Mouse (Mus musculus) hematopoietic stem cell, adult 5-6 weeks (primary cell): Measurements from ENCODE around the gene Borcs5. TPM values are rescaled to one million over a fixed set of nuclear protein-coding genes. Genes with fewer than 3 reads are reported as not detected.

Source experiments
- ATAC-seq, 2 experiments: fragments of 125-278 bp in 1 of 2; replicated peaks in 1 of 2; 2 replicates each; pipeline ENCODE4 v1.8.0; 2016 to 2017; ENCODE audit warnings: inconsistent platforms in 2 of 2, mild to moderate bottlenecking in 2 of 2, moderate number of reproducible peaks in 2 of 2, low read depth in 1 of 2, moderate TSS enrichment in 1 of 2; ENCODE audit not compliant: low FRiP score in 2 of 2, poor library complexity in 2 of 2, severe bottlenecking in 2 of 2, insufficient read depth in 1 of 2, low TSS enrichment in 1 of 2
- total RNA-seq: library from RNA; stranded (forward); fragments of 172-1452, 232-1000 nt; gene quantifications from 2 replicates; pipeline ENCODE4 v1.2.3, GENCODE M21; 2017

Borcs5 gene
- total RNA-seq, 1 experiment from 2014 or later, result 8.5 TPM

DNA sequence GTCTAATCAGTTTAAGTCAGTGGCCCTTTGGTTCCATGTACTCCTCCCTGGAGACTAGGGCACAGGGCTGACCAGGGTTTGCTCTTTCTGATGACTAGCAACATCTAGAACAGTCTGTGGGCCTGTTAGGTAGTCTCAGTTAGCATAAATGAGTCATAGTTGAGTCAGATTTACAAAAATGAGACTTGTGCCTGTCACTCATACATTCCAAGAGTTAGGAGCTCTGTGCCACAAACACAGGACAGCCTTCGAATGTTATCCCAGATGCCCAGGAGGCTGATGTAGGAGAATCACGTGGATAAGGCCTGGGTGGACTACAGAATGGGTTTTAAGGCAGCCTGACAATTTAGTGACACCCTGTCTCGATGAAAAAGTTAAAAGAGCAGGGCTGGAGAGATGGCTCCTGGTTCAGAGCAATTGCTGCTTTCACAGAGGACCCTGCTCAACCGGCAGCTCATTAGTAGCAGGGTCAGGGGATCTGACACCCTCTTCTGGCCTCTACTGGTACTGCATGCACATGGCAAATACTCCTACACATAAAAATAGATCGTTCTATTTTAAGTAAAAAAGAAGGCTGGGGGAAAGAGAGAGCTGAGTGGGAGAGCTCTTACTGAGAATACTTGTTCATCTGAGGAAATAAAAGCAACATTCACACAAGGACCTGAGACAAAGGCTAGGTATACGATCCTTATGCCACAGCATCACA lies 18.3 kb upstream of the Borcs5 start:
- ATAC-seq, result no peak; a peak in 1 of 4 replicates

DNA sequence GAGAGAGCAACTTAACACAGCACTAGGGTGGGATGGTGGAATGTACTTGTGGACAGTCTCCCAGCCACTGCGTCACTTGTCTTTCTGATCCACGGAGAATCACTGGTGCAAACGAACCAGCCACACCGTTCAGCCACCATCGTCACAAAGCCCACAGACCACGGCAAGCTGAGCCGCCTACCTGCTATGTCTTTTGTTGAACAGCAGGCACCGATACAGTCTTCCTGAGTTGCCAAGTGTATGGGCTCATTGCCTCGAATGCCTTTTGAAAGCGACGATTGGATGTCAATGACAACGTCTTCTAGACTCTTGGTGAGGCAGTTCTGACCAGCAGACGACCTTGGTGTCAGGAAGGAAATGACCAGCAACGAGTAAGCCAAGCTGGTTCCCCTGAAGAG lies 17.8 kb upstream of the Borcs5 start:
- no peak for ATAC-seq

DNA sequence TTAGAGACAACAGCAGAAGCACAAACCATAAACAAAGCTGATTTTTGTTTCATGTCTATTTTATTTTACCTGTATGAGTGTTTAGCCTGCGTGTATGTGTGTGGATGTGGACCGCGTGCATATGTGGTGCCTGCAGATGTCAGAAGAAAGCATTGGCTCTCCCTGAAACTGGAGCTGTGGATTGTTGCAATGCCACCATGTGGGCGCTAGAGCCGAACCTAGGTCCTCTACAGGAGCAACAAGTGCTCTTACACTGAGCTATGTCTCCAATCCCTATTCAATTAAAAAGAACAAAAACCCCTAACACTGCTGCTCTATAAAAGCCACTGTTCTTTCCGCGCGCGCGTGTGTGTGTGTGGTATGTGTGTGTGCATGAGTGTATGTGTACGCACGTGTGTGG lies 13.9 kb upstream of the Borcs5 start:
- ATAC-seq, result no peak

DNA sequence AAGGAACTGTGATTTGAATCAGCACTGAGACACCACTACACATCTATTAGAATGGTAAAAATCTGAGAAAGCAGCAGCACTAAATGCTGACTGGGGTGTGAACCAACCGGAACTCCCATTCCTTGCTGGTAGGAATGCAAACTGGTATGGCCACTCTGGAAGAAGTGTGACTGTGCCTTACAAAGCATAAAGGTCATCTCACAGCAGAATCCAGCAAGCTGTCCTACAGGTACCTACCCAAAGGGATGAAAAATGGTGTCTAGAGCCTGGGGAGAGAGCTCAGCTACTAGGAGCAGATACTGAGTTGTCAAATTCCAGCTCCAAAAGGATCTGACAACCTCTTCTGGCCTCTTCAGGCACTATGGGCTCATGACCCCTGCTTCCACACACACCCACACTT lies 12.7 kb upstream of the Borcs5 start:
- ATAC-seq, result no peak

DNA sequence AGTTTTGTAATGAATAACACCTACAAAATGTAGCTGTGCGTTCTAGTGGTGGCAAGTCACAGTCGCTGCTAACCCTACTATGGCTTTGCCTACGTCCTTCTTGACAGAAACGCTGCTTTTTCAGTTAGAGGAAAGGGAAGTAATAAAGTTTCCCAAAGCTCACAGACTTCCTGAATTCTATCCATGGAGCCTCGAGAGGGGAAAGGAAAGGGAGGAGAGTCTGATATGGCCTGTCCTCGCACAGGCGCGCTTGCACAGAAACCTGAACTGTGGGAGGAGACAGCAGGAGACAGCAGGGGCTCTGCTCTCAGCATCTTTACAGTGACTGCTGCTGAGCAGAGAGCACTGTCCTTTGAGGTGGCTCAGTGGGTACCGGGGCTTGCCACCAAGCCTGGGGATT lies 8.9 kb upstream of the Borcs5 start:
- ATAC-seq, result peak; percentile 54 to 57; a peak in 3 of 4 replicates

DNA sequence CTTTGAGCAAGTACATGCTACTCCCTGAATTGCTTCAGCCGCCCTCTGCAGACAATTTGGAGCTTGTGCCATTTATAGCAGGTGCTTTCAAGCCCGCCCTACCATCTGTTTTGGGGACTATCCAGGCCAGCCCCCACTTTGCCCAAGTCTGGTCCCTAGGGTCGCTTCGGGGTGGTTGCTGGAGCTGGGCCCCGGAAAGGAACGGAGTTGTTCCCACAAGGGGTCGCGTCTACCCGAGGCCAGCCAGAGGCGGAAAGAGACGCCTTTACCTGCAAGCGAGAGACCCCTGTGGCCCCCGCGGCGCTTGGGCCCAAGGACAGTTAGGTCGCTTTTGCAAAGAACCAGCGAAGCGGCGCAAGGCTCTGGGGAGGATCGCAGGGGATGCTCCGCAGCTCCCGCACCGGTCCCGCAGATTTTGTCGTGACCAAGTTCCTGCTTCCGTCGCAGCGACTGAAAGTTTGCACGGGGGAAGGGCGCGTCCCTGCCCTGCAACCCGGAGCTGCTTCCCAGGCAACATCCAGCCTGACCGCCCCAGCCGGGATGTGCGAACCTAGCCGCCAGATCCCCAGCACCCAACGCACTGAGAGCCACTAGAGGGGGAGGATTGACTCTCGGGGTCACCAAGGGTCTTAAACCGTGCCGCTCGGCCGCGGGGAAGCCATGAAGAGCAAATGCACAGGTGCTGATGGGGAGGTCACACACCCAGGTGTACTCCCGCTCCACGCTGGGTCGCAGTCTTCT lies 7.2 kb upstream of the Borcs5 start, which contains the start of gene Mansc1:
Mansc1 (minus strand) TSS at position 542 of the 741 bp plus-strand sequence.
- ATAC-seq, result peak; percentile 65 to 69

DNA sequence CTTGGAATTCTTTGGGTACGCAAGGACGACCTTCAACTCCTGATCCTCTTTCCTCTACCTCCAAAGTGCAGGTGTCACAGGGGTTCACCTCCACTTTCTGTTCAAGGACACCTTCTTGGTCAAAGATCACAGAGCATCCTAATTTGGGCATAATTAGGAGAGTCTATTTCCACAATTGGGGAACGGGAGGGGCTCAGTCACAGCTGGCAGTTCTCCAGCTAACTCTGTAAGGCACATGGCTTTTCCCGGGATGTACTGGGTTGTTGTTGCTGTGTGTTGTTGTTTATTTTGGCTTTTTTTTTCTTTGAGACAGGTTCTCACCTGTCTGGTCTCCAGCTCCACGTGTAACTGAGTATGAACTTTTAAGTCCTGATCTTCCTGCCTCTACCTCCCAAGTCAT lies 6.6 kb upstream of the Borcs5 start:
- no peak for ATAC-seq

DNA sequence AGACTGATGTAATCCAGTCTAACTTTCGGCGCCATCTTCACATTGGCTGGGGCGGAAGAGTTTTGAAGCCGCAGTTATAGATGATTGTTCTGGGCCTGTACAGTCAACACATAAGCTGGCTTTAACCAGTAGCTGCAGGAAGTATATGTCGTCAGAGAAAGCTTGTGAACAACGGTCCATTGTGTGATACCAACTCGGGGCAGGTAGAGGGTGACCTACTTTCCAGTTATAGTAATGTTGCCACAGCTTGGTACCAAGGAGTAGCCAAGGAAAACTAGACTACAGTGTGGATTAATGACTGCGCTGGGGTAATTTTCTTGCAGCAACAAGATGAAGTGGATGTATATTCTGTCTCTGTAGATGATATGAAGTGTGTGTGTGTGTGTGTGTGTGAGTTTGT lies 5.8 kb upstream of the Borcs5 start:
- no peak for ATAC-seq

DNA sequence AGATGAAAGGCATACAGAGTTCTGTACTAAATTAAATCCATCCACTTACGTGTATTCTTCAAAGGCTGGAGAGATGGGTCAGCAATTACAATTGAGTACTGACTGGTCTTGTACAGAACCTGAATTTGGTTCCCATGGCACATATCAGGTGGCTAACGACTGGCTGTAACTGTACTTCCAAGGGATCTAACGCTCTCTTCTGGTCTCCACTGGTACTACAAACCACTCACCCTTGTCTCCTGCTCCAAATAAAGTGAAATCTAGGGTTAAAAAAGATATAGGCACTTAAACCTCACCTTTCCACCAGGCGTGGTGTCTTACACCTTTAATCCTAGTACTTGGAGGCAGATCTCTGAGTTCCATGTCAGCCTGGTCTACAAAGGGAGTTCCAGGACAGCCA lies 2.8 kb upstream of the Borcs5 start:
- no peak for ATAC-seq

DNA sequence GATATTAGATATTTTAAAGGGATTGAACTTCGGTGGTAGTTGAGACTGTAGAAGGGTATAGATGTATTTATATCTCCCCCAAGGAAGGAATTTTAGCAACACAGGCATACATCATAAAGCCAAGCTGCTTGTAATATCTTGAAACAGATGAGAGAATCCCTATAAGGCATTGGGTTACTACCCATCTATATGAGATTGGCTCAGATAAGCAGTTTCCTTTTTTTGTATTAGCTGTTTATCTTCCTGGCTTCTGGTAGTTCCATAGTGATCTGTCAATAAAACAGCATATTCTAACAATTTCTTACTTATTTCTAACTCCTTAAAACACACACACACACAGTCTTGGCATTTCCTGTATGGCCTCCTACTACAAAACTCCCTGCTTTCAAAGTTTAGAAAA lies 590 bp downstream of the Borcs5 start:
- ATAC-seq, result no peak

DNA sequence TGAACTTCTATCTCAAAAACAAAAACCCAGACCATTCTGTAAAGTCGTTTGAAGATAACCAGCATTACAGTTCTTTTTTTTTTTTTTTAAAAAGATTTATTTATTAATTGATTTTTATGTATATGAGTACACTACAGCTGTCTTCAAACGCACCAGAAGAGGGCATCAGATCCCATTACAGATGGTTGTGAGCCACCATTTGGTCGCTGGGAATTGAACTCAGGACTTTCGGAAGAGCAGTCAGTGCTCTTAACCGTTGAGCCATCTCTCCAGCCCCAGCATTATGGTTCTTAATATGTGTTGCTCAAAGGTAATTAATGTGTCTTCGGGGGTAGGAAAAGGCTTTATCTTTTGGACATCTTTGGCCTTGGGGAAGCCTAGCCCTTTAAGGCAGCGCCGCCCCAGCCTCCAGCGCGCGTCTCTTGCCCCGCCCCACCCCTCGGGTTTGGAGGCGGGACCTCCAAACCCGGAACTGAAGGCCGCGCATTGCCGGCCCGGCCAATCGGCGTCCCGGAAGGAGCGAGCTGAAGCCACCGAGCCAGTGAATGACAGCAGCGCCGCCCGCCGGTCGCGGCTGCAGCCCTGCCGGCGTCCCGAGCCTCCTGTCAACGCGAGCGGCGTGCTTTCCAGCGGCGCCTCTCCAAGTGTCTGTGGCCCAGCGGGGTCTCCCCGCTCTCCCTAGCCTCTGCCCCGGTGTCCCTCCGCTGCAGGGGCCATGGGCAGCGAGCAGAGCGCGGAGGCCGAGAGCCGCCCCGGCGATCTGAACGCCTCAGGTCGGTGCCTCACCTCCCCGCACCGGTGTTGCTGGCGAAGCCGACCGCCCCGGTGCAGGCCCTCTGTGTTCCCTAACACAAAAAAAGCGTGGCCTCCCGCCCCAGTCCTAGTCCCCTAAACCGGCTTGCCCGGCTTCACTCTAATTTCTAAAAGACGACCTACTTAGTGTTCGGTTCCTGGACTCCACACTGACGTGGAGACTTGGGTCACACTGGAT lies 1.5 kb downstream of the Borcs5 start:
- ATAC-seq, result peak; percentile 99 to 100

DNA sequence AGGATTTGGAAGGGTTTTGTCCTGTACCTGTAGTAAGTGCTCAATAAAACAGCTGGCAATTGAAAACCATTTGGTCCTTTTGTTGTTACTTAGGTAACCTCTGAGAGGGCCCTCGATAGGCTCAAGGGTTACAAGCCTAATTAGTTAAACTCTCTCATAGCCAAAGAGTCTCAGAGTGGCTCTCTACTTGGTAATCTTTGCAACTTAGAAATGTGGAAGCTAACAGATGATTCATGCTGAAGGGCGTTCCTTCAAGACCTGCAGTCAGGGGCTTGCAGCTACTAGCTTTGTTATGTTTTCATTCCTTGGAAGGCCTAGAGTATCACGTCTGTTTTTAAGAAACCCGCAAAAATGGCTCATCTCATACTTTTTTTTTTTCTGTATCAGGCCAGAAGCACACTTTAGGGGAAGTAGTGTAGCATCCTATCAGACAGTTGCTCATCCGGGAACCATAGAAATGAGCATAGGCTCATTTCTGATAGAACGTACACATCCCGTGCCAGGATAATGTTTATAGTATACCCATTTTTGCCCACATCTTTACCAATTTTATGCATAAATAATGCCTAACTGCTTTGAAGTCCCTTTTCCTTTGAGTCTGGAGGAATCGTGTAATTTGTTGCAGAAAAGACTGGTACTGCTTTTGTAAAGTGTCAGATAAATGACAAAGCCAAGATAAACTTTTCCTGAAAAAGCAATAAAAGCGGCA lies 2.6 kb downstream of the Borcs5 start:
- ATAC-seq, result no peak

DNA sequence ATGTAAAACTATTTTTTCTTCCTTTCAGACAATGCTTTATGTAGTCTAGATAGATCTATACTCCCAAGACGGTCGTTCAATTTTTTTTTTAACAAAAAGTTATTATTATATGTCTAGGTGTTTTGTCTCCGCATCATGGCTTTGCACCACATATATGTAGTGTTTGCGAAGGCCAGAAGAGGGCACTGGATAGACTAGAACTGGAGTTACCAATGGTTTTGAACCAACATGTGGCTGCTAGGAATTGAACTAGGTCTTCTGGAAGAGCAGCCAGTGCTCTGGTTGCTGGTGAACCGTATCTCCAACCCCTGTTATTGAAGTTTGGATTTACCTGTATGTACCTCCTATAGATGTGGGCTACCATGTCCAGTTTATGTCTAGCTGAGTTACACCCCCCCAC lies 4.0 kb downstream of the Borcs5 start:
- ATAC-seq, result no peak

DNA sequence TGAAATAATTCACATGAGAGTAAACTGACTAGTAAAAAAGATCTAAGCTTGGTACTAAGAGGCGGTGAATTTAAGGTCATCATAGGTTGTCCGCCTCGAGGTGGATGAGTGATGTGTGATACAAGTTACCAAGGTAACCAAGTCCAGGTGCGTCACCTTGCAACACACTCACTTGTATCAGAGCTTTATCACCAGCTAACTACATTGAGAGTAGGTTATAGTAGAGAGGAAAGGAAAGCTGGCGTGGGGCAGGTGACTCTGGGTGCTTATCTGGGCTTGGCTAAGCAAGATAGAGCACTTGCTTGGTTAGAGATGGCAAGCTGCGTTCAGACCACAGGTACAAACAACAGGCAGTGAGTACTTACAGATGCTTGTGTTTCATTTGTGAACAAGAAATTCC lies 7.5 kb downstream of the Borcs5 start:
- no peak for ATAC-seq

DNA sequence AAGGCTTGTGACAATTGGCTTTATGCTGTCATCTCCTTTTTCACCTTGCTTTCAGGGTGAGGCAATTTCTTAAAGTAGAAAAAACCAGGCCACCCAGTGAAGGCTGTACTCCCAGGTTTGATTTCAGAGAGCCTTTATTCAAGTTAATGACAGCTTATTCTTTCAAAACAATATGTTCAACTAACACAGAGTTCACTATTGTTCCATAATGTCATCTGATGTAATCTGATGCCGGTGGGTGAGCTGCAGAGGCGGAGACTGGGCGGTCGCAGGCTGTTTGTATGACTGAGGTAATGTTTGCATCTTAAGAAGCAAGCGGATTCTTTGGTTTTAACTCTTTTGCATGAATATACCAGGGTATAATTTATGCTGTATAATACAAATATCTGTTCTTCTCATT lies 8.3 kb downstream of the Borcs5 start:
- no peak for ATAC-seq

DNA sequence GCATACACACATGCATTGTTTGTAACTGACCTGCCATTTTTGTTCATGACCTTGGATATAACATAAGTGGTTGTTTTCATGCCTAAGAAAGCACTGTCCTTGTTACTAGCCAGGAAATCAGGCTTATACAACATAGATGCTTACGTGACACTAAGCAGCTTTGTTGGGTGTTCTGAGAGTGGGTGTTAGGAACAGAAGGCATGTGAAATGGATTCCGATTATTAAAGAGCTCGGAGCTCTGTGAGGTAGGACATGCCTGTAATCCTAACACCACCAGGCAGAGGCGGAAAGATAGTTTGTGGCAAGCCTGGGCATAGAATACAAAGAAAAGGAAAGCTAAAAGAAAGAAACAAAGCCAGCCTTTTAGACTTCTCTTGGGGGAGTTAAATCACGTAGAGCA lies 9.0 kb downstream of the Borcs5 start:
- ATAC-seq, result no peak

DNA sequence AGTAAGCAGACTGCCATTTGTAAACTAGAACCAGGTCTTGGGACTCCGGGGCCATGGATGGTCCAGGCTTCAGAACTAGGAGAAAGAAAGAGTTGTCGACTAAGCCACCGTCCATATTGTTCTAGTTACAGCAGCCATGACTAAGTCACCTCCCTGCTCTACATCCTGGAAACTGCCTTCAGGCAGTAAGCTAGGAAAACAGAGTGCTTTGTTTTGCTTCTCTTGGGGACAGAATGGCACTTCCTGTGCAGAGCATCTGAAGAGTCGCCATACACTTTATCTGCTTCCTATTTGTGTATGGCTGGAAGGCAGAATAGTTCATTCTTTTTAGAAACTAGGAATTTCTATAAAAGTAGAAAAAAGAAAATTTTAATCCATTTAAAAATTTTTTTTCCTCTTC lies 17.2 kb downstream of the Borcs5 start:
- ATAC-seq, result no peak
